Mouse (Mus musculus): ENCODE data around the gene Rps6ka3. TPM values are rescaled to one million over a fixed set of nuclear protein-coding genes. Genes with fewer than 3 reads are reported as not detected.

Gene Rps6ka3
- polyA plus RNA-seq (2012; rRNA removed) (4.0 and 5.3 TPM in 2 replicates), polyA plus RNA-seq (2014; fragmentation: Nextera tagmentation; extraction: Ambion mirVana) (2.1 and 2.3 TPM in 2 replicates)

GRCm38 (mm10) chrX:159210007-159210406 is at the start of gene Rps6ka3:
TSS of gene Rps6ka3 (plus strand) at chrX:159210307.
- Histone ChIP-seq H3K27ac (no peak within 1 kb of the TSS), H3K4me3 (ENCODE audit: insufficient read depth in 1 of 2, low read depth in 2 of 2, low read length in 2 of 2) (no peak within 1 kb of the TSS), H3K4me2 (ENCODE audit: low read depth) (no peak within 1 kb of the TSS), H3K36me3 (replicated peaks; ENCODE audit: control insufficient read depth, insufficient read depth, low read depth) (no peaks in the 10 kb centered on the region), H3K27me3 (ENCODE audit: control insufficient read depth, insufficient read depth, low read length) (no peaks in the 10 kb centered on the region), H3K9ac (replicated peaks) (no peak within 1 kb of the TSS), H3K9me3 (ENCODE audit: control insufficient read depth, low read length) (no peaks in the 10 kb centered on the region), H3K4me1 (replicated peaks; ENCODE audit: control insufficient read depth in 2 of 2, insufficient read depth in 2 of 2, low read length in 1 of 2) (no peaks in the 10 kb centered on the region)
- 59% methylated on average over 4 of the region's 4 CpGs for WGBS (ENCODE audit: insufficient replicate concordance)
- TF ChIP-seq CTCF (IDR thresholded peaks at IDR 0.05; ENCODE audit: low read depth) (no peak), EP300 (IDR thresholded peaks at IDR 0.05; ENCODE audit: low read depth) (no peak)
- no peak for DNase-seq (ENCODE audit: low read depth in 3 of 3, low spot score in 3 of 3)
- no peak for ATAC-seq (ENCODE audit: insufficient read depth)

DNA sequence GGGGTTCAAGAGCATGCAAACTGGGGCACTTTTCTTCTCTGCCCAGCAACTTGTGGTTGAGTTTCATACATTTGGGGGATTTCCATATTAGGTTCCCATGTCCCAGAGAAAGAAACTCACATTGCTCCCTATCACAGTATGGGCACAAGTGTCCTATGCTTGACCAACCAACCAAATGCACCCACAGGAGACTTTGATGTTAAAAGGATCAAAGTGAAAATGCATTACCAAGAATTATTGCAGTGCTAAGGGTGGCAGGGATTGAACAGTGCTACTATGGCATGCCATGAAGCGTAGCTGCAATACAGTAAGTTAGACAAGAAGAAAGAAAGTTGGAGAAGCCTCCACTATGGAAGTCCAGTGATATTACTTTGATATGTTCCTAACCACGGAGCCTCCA is 40.9 kb upstream of the Rps6ka3 start:
- no peak for TF ChIP-seq EP300 (IDR thresholded peaks at IDR 0.05; ENCODE audit: low read depth)
- TF ChIP-seq CTCF (IDR thresholded peaks at IDR 0.05; ENCODE audit: low read depth): no peak
- H3K36me3 ChIP-seq (replicated peaks; ENCODE audit: control insufficient read depth, insufficient read depth, low read depth): no peaks in the 10 kb centered on the region
- H3K4me3 ChIP-seq (ENCODE audit: insufficient read depth in 1 of 2, low read depth in 2 of 2, low read length in 2 of 2): no peak overlapping the region
- no peak overlapping the region for H3K4me2 ChIP-seq (ENCODE audit: low read depth)
- ATAC-seq (ENCODE audit: insufficient read depth) (no peak), DNase-seq (ENCODE audit: low read depth in 3 of 3, low spot score in 3 of 3) (no peak)
- H3K27me3 ChIP-seq (ENCODE audit: control insufficient read depth, insufficient read depth, low read length): no peaks in the 10 kb centered on the region
- no peaks in the 10 kb centered on the region for H3K9me3 ChIP-seq (ENCODE audit: control insufficient read depth, low read length)
- no peak overlapping the region for H3K9ac ChIP-seq (replicated peaks)
- no peak overlapping the region for H3K27ac ChIP-seq
- 52% methylated on average over 2 of the region's 2 CpGs for WGBS (ENCODE audit: insufficient replicate concordance)
- no peaks in the 10 kb centered on the region for H3K4me1 ChIP-seq (replicated peaks; ENCODE audit: control insufficient read depth in 2 of 2, insufficient read depth in 2 of 2, low read length in 1 of 2)

GRCm38 (mm10) chrX:159171579-159171978 is 38.5 kb upstream of the Rps6ka3 start:
- DNase-seq (ENCODE audit: low read depth in 3 of 3, low spot score in 3 of 3) (no peak), ATAC-seq (ENCODE audit: insufficient read depth) (no peak)
- H3K27me3 ChIP-seq (ENCODE audit: control insufficient read depth, insufficient read depth, low read length): no peaks in the 10 kb centered on the region
- no peak overlapping the region for H3K4me2 ChIP-seq (ENCODE audit: low read depth)
- 30% methylated on average over 2 of the region's 2 CpGs for WGBS (ENCODE audit: insufficient replicate concordance)
- H3K9me3 ChIP-seq (ENCODE audit: control insufficient read depth, low read length): no peaks in the 10 kb centered on the region
- no peak overlapping the region for H3K9ac ChIP-seq (replicated peaks)
- TF ChIP-seq CTCF (IDR thresholded peaks at IDR 0.05; ENCODE audit: low read depth) (no peak), EP300 (IDR thresholded peaks at IDR 0.05; ENCODE audit: low read depth) (no peak)
- H3K27ac ChIP-seq: no peak overlapping the region
- H3K36me3 ChIP-seq (replicated peaks; ENCODE audit: control insufficient read depth, insufficient read depth, low read depth): no peaks in the 10 kb centered on the region
- no peak overlapping the region for H3K4me3 ChIP-seq (ENCODE audit: insufficient read depth in 1 of 2, low read depth in 2 of 2, low read length in 2 of 2)
- H3K4me1 ChIP-seq (replicated peaks; ENCODE audit: control insufficient read depth in 2 of 2, insufficient read depth in 2 of 2, low read length in 1 of 2): no peaks in the 10 kb centered on the region

DNA sequence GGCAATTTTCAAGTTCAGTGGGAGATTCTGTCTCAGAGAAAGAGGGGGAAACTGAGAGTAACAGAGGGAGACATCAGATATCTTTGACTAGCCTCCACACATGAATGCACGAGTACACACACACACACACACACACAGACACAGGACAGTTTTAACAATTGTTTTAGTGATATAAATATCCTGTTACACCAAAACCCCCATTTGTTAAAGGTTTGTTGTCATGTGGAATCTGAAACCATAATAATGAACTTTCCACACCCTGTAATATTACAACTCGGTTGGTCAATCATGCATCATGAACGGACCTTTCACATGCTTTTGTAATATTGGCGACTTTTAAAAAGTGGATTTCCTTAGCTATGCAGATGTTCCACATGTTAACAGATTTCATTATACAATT is 18.5 kb upstream of the Rps6ka3 start:
- Histone ChIP-seq H3K4me1 (replicated peaks; ENCODE audit: control insufficient read depth in 2 of 2, insufficient read depth in 2 of 2, low read length in 1 of 2) (no peaks in the 10 kb centered on the region), H3K36me3 (replicated peaks; ENCODE audit: control insufficient read depth, insufficient read depth, low read depth) (no peaks in the 10 kb centered on the region), H3K4me3 (ENCODE audit: insufficient read depth in 1 of 2, low read depth in 2 of 2, low read length in 2 of 2) (no peak overlapping the region), H3K9me3 (ENCODE audit: control insufficient read depth, low read length) (no peaks in the 10 kb centered on the region), H3K9ac (replicated peaks) (no peak overlapping the region), H3K27me3 (ENCODE audit: control insufficient read depth, insufficient read depth, low read length) (no peaks in the 10 kb centered on the region), H3K4me2 (ENCODE audit: low read depth) (no peak overlapping the region), H3K27ac (no peak overlapping the region)
- WGBS (ENCODE audit: insufficient replicate concordance): 64% methylated on average over 4 of the region's 4 CpGs
- TF ChIP-seq EP300 (IDR thresholded peaks at IDR 0.05; ENCODE audit: low read depth): no peak
- DNase-seq (ENCODE audit: low read depth in 3 of 3, low spot score in 3 of 3) (no peak), ATAC-seq (ENCODE audit: insufficient read depth) (no peak)

DNA sequence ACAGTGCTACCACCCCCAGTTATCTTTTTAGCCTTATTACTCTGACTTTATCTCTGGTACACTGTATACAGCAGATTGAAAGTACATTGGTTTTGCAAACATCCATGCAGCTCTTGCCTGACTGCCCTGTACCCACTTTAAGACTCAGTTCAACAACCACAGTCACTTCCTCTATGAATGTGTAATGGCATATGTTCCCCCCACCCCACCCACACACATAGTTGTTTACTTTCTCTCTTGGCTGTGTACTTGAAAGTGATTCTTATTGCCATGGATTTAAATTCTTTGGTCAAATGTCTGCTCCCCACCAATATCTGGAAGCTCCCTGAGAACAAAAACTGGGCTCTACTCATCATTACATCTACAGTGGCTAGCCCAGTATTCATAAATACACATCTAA is 10.6 kb upstream of the Rps6ka3 start:
- H3K36me3 ChIP-seq (replicated peaks; ENCODE audit: control insufficient read depth, insufficient read depth, low read depth): no peaks in the 10 kb centered on the region
- H3K27ac ChIP-seq: no peak overlapping the region
- H3K27me3 ChIP-seq (ENCODE audit: control insufficient read depth, insufficient read depth, low read length): no peaks in the 10 kb centered on the region
- no peak overlapping the region for H3K4me3 ChIP-seq (ENCODE audit: insufficient read depth in 1 of 2, low read depth in 2 of 2, low read length in 2 of 2)
- TF ChIP-seq CTCF (IDR thresholded peaks at IDR 0.05; ENCODE audit: low read depth): no peak
- TF ChIP-seq EP300 (IDR thresholded peaks at IDR 0.05; ENCODE audit: low read depth): no peak
- no peaks in the 10 kb centered on the region for H3K9me3 ChIP-seq (ENCODE audit: control insufficient read depth, low read length)
- DNase-seq (ENCODE audit: low read depth in 3 of 3, low spot score in 3 of 3): no peak
- H3K4me2 ChIP-seq (ENCODE audit: low read depth): no peak overlapping the region
- H3K4me1 ChIP-seq (replicated peaks; ENCODE audit: control insufficient read depth in 2 of 2, insufficient read depth in 2 of 2, low read length in 1 of 2): no peaks in the 10 kb centered on the region
- H3K9ac ChIP-seq (replicated peaks): no peak overlapping the region
- no peak for ATAC-seq (ENCODE audit: insufficient read depth)
